Mouse (Mus musculus): ENCODE results near the gene Lrrc8d. TPM values are rescaled to one million over a fixed set of nuclear protein-coding genes. Genes with fewer than 3 reads are reported as not detected.

The Lrrc8d gene
- total and polyA plus RNA-seq, 3 experiments, result 11.4 to 258 (median 21.9) TPM

DNA sequence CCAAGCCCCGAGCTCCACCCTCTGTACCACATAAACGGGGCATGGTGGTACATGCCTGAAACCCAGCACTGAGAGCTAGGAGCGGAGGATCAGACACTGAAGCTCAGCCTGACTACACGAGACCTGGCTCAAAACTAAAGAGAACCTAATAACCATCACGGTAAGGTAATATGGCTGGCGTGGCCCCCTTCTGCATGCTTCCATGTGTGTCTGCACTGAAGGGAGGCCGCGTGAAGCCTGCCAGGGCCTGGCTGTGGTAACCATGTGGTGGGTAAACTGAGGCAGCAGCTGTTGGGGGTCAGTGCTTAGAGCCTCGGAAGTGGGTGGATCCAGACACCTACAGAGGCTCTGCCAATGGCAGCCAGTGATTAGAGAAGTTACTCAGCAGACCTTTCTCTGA is 153.5 kb downstream of the Lrrc8d start:
- no peaks in the 10 kb centered on the region for H3K79me2 ChIP-seq (ENCODE audit: control insufficient read depth, insufficient read depth, low read length, poor library complexity)
- no peaks in the 10 kb centered on the region for H3K9me3 ChIP-seq (replicated peaks; ENCODE audit: insufficient read depth, low read length)
- H3K27me3 ChIP-seq (ENCODE audit: control insufficient read depth in 1 of 2, insufficient read depth in 2 of 2, low read length in 2 of 2), result no peaks in the 10 kb centered on the region
- no peak overlapping the region for H3K27ac ChIP-seq (ENCODE audit: control insufficient read depth, low read depth, low read length)
- H3K4me3 ChIP-seq (ENCODE audit: control insufficient read depth in 1 of 2, insufficient read depth in 1 of 2, low read depth in 2 of 2, low read length in 2 of 2), result no peak overlapping the region
- no peak for DNase-seq (ENCODE audit: low read depth, low spot score)
- no peak for TF ChIP-seq NRF1 (IDR thresholded peaks at IDR 0.05; ENCODE audit: insufficient read depth, low read depth, low read length, poor library complexity, severe bottlenecking)
- TF ChIP-seq TCF12 (IDR thresholded peaks at IDR 0.05; ENCODE audit: low read depth, low read length), result no peak
- TF ChIP-seq ETS1 (IDR thresholded peaks at IDR 0.05; ENCODE audit: low read depth, low read length), result no peak
- no peak for TF ChIP-seq TBP (IDR thresholded peaks at IDR 0.05; ENCODE audit: low read depth, low read length)
- no peak for TF ChIP-seq MXI1 (IDR thresholded peaks at IDR 0.05; ENCODE audit: low read depth, low read length)
- TF ChIP-seq TAL1 (IDR thresholded peaks at IDR 0.05; ENCODE audit: low read length), result no peak
- TF ChIP-seq MAZ (IDR thresholded peaks at IDR 0.05; ENCODE audit: low read depth, low read length), result no peak
- TF ChIP-seq JUND (IDR thresholded peaks at IDR 0.05; ENCODE audit: low read depth, low read length), result no peak
- TF ChIP-seq RCOR1 (IDR thresholded peaks at IDR 0.05; ENCODE audit: low read depth, low read length), result no peak
- no peak for TF ChIP-seq POLR2AphosphoS5 (IDR thresholded peaks at IDR 0.05; ENCODE audit: borderline replicate concordance, low read depth, low read length)
- TF ChIP-seq HCFC1 (IDR thresholded peaks at IDR 0.05; ENCODE audit: low read depth, low read length), result no peak
- no peak for TF ChIP-seq USF1 (IDR thresholded peaks at IDR 0.05; ENCODE audit: low read depth, low read length)
- TF ChIP-seq SMC3 (IDR thresholded peaks at IDR 0.05; ENCODE audit: low read depth, low read length), result no peak
- TF ChIP-seq RAD21 (IDR thresholded peaks at IDR 0.05; ENCODE audit: low read depth, low read length), result no peak
- TF ChIP-seq ZMIZ1 (IDR thresholded peaks at IDR 0.05; ENCODE audit: low read depth, low read length), result no peak
- TF ChIP-seq MAX (IDR thresholded peaks at IDR 0.05; ENCODE audit: low read length), result no peak
- TF ChIP-seq CTCF (IDR thresholded peaks at IDR 0.05 in 2 of 3, conservative IDR thresholded peaks at IDR 0.05 in 1 of 3; ENCODE audit: control insufficient read depth in 1 of 3, insufficient read depth in 1 of 3, low read depth in 2 of 3, low read length in 3 of 3, poor library complexity in 1 of 3, severe bottlenecking in 1 of 3), result no peak
- TF ChIP-seq KAT2A (conservative IDR thresholded peaks at IDR 0.05; ENCODE audit: low read depth, low read length), result no peak
- no peak for TF ChIP-seq SIN3A (IDR thresholded peaks at IDR 0.05; ENCODE audit: low read length)
- no peak for TF ChIP-seq USF2 (IDR thresholded peaks at IDR 0.05; ENCODE audit: borderline replicate concordance in 1 of 2, insufficient read depth in 1 of 2, low read depth in 1 of 2, low read length in 2 of 2)
- H3K9ac ChIP-seq (ENCODE audit: control insufficient read depth, low read depth, low read length, poor library complexity, severe bottlenecking), result no peak overlapping the region
- H3K36me3 ChIP-seq (ENCODE audit: control insufficient read depth in 1 of 2, insufficient read depth in 2 of 2, low read length in 2 of 2), result no peaks in the 10 kb centered on the region; a peak in 1 of 4 replicates
- H3K4me1 ChIP-seq (ENCODE audit: control insufficient read depth in 1 of 2, insufficient read depth in 2 of 2, low read length in 2 of 2), result peaks cover 0 to 5% of the 10 kb centered on the region in 2 experiments; a peak in 1 of 4 replicates

DNA sequence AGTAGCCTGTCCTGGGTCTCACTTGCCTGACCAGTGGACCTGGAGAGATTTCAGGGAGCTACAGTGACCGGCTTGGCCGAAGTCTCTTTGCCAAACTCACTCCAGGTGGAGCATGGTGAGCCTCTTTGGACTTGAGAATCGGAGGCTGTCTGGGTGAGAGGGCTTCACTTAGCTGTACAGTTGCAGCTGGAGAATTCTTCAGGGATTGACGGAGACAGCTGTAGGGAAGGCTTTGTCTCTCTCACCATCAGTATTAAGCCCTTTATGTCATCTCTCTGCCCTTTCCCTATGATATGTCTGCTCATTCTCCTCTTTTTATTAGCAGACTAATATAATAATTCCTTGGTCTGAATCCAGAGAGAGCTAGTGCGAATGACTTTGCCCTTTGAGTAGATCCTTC is 157.7 kb downstream of the Lrrc8d start:
- Histone ChIP-seq H3K4me3 (ENCODE audit: control insufficient read depth in 1 of 2, insufficient read depth in 1 of 2, low read depth in 2 of 2, low read length in 2 of 2) (no peak overlapping the region), H3K9me3 (replicated peaks; ENCODE audit: insufficient read depth, low read length) (no peaks in the 10 kb centered on the region), H3K9ac (ENCODE audit: control insufficient read depth, low read depth, low read length, poor library complexity, severe bottlenecking) (no peak overlapping the region), H3K4me1 (ENCODE audit: control insufficient read depth in 1 of 2, insufficient read depth in 2 of 2, low read length in 2 of 2) (no peaks in the 10 kb centered on the region), H3K27ac (ENCODE audit: control insufficient read depth, low read depth, low read length) (no peak overlapping the region), H3K36me3 (ENCODE audit: control insufficient read depth in 1 of 2, insufficient read depth in 2 of 2, low read length in 2 of 2) (no peaks in the 10 kb centered on the region), H3K79me2 (ENCODE audit: control insufficient read depth, insufficient read depth, low read length, poor library complexity) (no peaks in the 10 kb centered on the region), H3K27me3 (ENCODE audit: control insufficient read depth in 1 of 2, insufficient read depth in 2 of 2, low read length in 2 of 2) (no peaks in the 10 kb centered on the region)
- TF ChIP-seq TBP (IDR thresholded peaks at IDR 0.05; ENCODE audit: low read depth, low read length) (no peak), POLR2A (IDR thresholded peaks at IDR 0.05; ENCODE audit: control insufficient read depth in 1 of 2, insufficient read depth in 1 of 2, low read depth in 1 of 2, low read length in 2 of 2, poor library complexity in 1 of 2) (no peak), MXI1 (IDR thresholded peaks at IDR 0.05; ENCODE audit: low read depth, low read length) (no peak), SIN3A (IDR thresholded peaks at IDR 0.05; ENCODE audit: low read length) (no peak), POLR2AphosphoS2 (IDR thresholded peaks at IDR 0.05; ENCODE audit: low read length) (no peak), MAZ (IDR thresholded peaks at IDR 0.05; ENCODE audit: low read depth, low read length) (no peak), CHD1 (IDR thresholded peaks at IDR 0.05; ENCODE audit: low read depth, low read length) (no peak), USF1 (IDR thresholded peaks at IDR 0.05; ENCODE audit: low read depth, low read length) (no peak), CTCF (IDR thresholded peaks at IDR 0.05 in 2 of 3, conservative IDR thresholded peaks at IDR 0.05 in 1 of 3; ENCODE audit: control insufficient read depth in 1 of 3, insufficient read depth in 1 of 3, low read depth in 2 of 3, low read length in 3 of 3, poor library complexity in 1 of 3, severe bottlenecking in 1 of 3) (no peak)
- no peak for DNase-seq (ENCODE audit: low read depth, low spot score)

Data from MEL (cell line).